ENCODE assay signal across 25 mouse cellular contexts in the genomic region with DNA sequence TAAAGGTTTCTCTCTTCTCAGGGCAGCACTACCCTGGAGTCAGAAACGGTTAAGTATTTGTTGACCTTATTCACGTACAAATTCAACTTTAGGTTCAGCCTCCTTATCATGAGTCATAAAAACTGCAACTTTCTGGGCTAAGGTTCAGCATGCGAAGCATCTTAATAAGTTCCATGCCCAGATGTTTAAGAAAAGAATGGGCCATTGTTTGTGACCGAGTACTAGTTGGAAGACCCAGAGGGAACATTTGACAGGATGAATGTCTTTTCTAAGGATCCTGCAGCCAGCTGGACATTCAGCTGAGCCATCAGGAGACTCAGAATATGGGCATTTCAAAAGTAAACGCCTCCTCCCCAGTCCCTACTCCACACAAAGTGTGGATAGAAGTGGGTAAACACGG.
DNase-seq lines count a peak whose midpoint lies in the region; ATAC-seq lines count a peak whose summit lies in the region.
"Had no signal": no experiment of that assay in that cellular context is flagged by ENCODE, and none has a peak within 500 bp of the region (broad histone marks: within the 10 kb centered on the region; RNA-seq: fewer than 3 reads in every experiment).

No protein-coding gene starts in this region.

- peak; percentile 93 for DNase-seq in 3T3-L1 (ENCODE audit: low read depth, low spot score)
- peak; percentile 53 for DNase-seq in adipocyte (ENCODE audit: low spot score)
- DNase-seq in limb, embryonic 10.5 days (ENCODE audit: low spot score): no peak
- DNase-seq in testis, postnatal 14 days (ENCODE audit: low spot score): no peak
- DNase-seq in cerebellum, postnatal 10 days: no peak
- no peak for DNase-seq in right cerebral cortex, postnatal 36 days (ENCODE audit: low spot score in 2 of 2)
- DNase-seq: adrenal gland, postnatal 10 days; cerebellum, adult 18-20 months; cerebellum, postnatal 25 days; kidney, adult 2 months; kidney, postnatal 10 days; layer of hippocampus, postnatal 36 days; liver, embryonic 13.5 days; lung, adult 2 months; lung, postnatal 14 days; right cerebral cortex, postnatal 14 days; spleen, adult 18-20 months had no signal

- no peaks in the 10 kb centered on the region for H3K9me3 ChIP-seq in embryonic facial prominence, embryonic 13.5 days
- H3K9me3 ChIP-seq in limb, embryonic 10.5 days (replicated peaks): no peaks in the 10 kb centered on the region
- H3K9me3 ChIP-seq: hindbrain, embryonic 10.5 days; liver, embryonic 13.5 days; midbrain, embryonic 15.5 days; neural tube, embryonic 12.5 days had no signal

- no peak overlapping the region for H3K4me2 ChIP-seq in embryonic facial prominence, embryonic 13.5 days
- H3K4me2 ChIP-seq: heart, embryonic 11.5 days; liver, embryonic 13.5 days; midbrain, embryonic 15.5 days; neural tube, embryonic 12.5 days had no signal

- no peaks in the 10 kb centered on the region for H3K27me3 ChIP-seq in embryonic facial prominence, embryonic 13.5 days
- H3K27me3 ChIP-seq in limb, embryonic 10.5 days (ENCODE audit: low read depth, poor library complexity, severe bottlenecking): no peaks in the 10 kb centered on the region
- H3K27me3 ChIP-seq: liver, embryonic 13.5 days; midbrain, embryonic 15.5 days; neural tube, embryonic 12.5 days had no signal

- H3K4me1 ChIP-seq in embryonic facial prominence, embryonic 13.5 days: peaks cover 37% of the 10 kb centered on the region
- H3K4me1 ChIP-seq in limb, embryonic 10.5 days: peaks cover 52% of the 10 kb centered on the region

- no peak overlapping the region for H3K9ac ChIP-seq in embryonic facial prominence, embryonic 13.5 days
- H3K9ac ChIP-seq: liver, embryonic 13.5 days; midbrain, embryonic 15.5 days; neural tube, embryonic 12.5 days had no signal

- peak overlapping the region; percentile 39; the same call in 1 of the 2 replicates for H3K27ac ChIP-seq in embryonic facial prominence, embryonic 13.5 days
- H3K27ac ChIP-seq in limb, embryonic 10.5 days: peak overlapping the region; percentile 56
- H3K27ac ChIP-seq: layer of hippocampus, adult 2 months; liver, embryonic 13.5 days; midbrain, embryonic 15.5 days; neural tube, embryonic 12.5 days had no signal

- 30% methylated on average over 6 of the region's 6 CpGs for WGBS in embryonic facial prominence, embryonic 13.5 days
- 50% methylated on average over 6 of the region's 6 CpGs for WGBS in limb, embryonic 10.5 days

- no peak overlapping the region for H3K4me3 ChIP-seq in embryonic facial prominence, embryonic 13.5 days
- no peak overlapping the region for H3K4me3 ChIP-seq in limb, embryonic 10.5 days
- H3K4me3 ChIP-seq: hindbrain, embryonic 10.5 days; layer of hippocampus, adult 2 months; liver, embryonic 13.5 days; midbrain, embryonic 15.5 days; neural tube, embryonic 12.5 days had no signal

- ATAC-seq in embryonic facial prominence, embryonic 13.5 days (ENCODE audit: insufficient number of reproducible peaks, insufficient read depth, low FRiP score, low TSS enrichment, low read depth): no peak
- ATAC-seq: activated CD4-positive, CD25-positive, alpha-beta regulatory T cell, adult 4 months; forebrain, embryonic 14.5 days; midbrain, embryonic 15.5 days had no signal

- no peaks in the 10 kb centered on the region for H3K36me3 ChIP-seq in embryonic facial prominence, embryonic 13.5 days
- no peaks in the 10 kb centered on the region for H3K36me3 ChIP-seq in limb, embryonic 10.5 days
- H3K36me3 ChIP-seq: hindbrain, embryonic 10.5 days; liver, embryonic 13.5 days; midbrain, embryonic 15.5 days; neural tube, embryonic 12.5 days had no signal

Comparison
In these comparisons a context has a peak if more than half of its experiments do, and no peak if none do; other contexts are left out.
1. DNase-seq: peak in 3T3-L1 (single experiment) and adipocyte (single experiment); none in limb, embryonic 10.5 days (single experiment), testis, postnatal 14 days (single experiment), cerebellum, postnatal 10 days (0 of 2) and right cerebral cortex, postnatal 36 days (0 of 2).